Mouse (Mus musculus): Measurements from ENCODE around the gene Phykpl.

The Phykpl gene

DNA sequence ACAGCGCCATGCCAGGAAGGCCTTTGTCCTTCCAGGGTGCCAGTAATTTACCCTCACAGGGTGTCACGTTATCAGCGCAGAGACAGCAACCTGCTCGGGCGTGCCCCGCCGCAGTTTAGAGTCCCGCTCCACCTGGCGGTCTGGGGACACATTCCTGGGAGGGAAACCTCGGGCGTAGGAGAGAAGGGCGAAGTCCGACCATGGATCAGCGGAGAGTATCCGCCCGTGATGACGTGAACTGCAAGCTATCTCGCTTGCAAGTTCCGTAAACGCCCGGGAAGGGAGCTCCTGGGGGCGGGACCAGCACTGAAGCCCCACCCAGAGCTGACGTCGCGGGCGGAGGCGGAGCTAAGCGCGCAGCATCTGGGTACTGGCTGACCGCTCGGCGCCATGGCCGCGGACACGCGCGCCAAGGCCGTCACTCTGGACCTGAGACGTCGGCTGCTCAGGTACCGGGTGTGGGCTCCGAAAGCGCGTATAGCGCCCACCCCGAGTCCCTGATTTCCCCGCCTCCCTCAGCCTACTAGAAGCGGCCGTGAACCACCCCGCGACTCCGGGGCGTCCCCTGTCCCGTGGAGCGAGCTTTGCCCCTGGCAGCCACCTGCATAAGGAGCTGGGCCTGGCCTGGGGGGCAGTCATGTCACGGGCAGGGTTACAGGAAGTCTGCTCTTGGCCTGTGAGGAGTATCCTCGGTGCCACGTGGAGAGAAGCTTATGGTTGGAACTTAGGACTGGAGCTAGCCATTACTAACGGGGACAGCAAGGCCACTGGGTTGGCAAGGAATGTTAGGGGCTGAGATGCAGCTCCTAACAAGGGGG lies at the start of gene Phykpl:
Phykpl (plus strand) TSS at position 327 of the 818 bp plus-strand sequence.
- DNase-seq (ENCODE audit: low spot score) = peak; percentile 70

DNA sequence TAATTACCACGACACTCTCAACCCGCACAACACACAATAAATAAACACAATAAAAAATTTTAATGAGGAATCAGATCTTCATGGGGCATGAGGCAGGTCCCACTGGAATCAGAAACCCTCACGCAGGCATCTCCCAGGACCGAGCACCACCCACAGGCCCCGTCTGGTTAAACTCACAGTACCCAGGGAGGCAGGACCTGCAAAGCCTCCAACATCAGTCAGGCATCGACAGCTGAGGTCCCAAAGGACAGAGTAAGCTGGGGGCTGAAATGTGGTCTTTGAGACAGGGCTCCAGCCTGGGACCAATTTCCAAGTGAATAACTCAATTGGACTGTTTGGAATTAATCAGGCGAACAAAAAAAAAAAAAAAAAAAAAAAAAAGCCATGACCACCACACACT lies 46.2 kb upstream of the Phykpl start:
- DNase-seq (ENCODE audit: low spot score) = no peak

- DNase-seq (ENCODE audit: low spot score) = no peak
Measured at GRCm38 (mm10) chr11:51538919-51539758, 45.4 kb upstream of the Phykpl start.

DNA sequence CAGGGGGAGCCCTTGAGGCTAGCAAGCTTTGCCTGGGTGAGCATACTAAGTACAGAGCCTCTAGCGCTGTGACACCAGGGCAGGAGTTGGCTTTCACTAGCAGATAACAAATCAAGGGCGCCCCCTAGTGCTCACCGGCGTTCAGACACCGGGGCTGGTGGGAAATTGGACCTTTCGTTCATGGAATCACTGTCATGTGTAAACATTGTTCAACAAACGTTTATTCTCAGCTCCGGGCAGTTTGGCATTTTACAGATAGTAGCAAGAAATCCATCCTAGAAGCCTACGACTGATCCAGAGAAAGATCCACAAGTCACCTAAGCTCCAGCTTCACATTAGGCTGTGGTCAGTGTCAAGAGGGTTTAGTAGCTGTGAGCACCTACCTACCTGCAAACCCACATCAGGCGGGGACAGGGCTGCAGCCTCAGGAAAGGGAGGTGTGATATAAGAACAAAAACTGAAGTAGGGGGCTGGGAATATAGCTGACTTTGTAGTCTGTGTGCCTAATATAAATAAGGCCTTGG lies 44.7 kb upstream of the Phykpl start:
- peak; percentile 95 for DNase-seq (ENCODE audit: low spot score)

DNA sequence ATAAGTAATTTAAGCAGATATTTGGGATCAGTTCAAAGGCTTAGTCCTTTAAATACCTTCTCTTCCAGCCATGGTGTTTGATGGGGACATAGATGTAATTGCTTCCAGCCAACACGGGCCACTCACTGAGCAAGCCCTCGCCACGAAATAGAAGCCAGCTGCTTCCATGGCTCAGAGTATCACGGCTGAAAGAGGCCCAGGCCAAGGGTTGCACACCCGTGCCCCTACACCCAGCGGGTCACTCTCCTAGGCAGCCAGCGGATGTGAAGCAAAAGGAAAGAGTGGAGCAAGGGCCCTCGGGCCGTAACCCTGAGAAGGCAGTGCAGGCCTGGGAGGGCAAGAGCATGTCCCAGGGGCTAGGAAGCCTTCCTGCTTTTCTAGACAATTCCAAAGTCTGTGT lies 42.1 kb upstream of the Phykpl start:
- DNase-seq (ENCODE audit: low spot score) = no peak

GRCm38 (mm10) chr11:51543487-51544050 lies 41.0 kb upstream of the Phykpl start:
- no peak for DNase-seq (ENCODE audit: low spot score)

- DNase-seq (ENCODE audit: low spot score) = no peak
Measured at GRCm38 (mm10) chr11:51544413-51544812, 40.1 kb upstream of the Phykpl start.

GRCm38 (mm10) chr11:51545811-51546210 lies 38.7 kb upstream of the Phykpl start:
- DNase-seq (ENCODE audit: low spot score) = no peak

- no peak for DNase-seq (ENCODE audit: low spot score)
Measured at GRCm38 (mm10) chr11:51551253-51551652, 33.3 kb upstream of the Phykpl start.

- no peak for DNase-seq (ENCODE audit: low spot score)
Measured at GRCm38 (mm10) chr11:51552091-51552490, 32.5 kb upstream of the Phykpl start.

DNA sequence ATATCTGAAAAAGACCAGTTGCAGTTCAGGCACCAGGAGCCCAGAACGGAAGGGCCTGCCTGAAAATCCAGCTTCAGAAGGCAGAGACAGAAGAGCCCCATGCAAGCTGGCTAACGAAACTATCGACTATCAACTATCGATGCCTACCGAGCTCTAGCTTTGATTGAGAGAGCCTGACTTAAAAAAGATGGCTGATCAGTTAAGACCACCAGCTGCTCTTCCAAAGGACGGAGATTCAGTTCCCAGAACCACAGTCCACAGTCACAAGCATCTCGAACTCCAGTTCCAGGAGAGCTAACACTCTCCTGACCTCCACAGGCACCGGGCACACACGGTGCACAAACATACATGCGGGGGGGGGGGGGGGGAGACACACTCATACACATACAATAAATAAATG lies 30.0 kb upstream of the Phykpl start:
- DNase-seq (ENCODE audit: low spot score) = no peak

GRCm38 (mm10) chr11:51555066-51555465 lies 29.5 kb upstream of the Phykpl start:
- no peak for DNase-seq (ENCODE audit: low spot score)

DNA sequence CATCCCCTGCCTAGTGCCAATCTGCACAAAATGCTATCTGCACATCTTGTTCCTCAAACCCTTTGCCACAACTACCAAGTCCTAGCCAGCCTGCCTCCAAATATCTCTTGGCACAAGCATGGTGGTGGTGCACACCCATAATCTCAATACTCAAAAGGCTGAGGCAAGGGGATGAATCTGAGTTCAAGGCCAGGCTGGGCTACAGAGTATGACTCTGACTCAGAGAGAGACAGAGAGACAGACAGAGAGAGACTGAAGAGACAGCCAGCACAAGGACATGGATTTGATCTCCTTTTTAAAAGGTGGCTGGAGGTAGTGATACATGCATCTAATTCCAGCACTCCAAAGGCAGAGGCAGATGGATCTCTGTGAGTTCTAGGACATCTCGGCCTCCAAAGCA lies 21.3 kb upstream of the Phykpl start:
- no peak for DNase-seq (ENCODE audit: low spot score)

- DNase-seq (ENCODE audit: low spot score) = no peak
Measured at GRCm38 (mm10) chr11:51565062-51565461, 19.5 kb upstream of the Phykpl start.

DNA sequence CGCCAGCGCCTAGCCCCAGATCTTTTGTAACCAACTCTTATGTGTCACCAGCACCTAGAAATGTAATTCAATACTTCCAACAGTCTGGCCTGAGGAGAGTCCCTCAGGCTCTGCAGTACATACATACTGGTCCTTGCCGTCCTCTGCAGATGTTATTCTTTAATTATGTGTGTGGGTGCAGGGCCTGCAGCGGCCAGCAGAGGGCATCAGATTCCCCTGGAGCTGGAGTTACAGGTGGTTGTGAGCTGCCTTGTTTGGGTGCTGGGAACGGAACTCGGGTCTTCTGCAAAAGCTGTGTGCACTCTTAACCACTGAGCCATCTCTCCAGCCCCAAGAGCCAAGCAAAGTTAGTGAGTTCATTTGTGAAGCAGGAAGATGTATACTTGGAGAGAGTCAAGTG lies 18.6 kb upstream of the Phykpl start:
- DNase-seq (ENCODE audit: low spot score) = no peak

DNA sequence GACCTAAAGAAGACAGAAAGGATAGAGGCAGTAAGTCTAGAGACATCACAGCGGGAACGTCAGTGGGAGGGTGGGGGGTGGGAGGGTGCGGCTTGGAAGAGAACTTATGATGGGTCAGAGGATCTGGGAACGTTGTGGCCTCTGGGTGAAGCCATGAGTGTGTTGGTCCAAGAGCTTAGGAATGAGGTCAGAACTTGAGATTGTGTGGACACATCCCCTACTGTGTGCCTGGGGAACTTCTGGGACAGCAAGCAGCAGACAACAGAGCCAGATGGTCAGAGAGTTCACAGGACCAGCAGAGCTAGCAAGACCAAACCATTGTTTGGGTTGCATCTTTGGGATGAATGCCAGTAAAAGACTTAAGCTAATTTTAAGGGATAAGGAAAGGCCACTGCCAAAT lies 15.8 kb upstream of the Phykpl start:
- DNase-seq (ENCODE audit: low spot score) = no peak

GRCm38 (mm10) chr11:51576454-51576853 lies 8.1 kb upstream of the Phykpl start:
- DNase-seq (ENCODE audit: low spot score) = no peak

- DNase-seq (ENCODE audit: low spot score) = no peak
Measured at GRCm38 (mm10) chr11:51577587-51577986, 7.0 kb upstream of the Phykpl start.

DNA sequence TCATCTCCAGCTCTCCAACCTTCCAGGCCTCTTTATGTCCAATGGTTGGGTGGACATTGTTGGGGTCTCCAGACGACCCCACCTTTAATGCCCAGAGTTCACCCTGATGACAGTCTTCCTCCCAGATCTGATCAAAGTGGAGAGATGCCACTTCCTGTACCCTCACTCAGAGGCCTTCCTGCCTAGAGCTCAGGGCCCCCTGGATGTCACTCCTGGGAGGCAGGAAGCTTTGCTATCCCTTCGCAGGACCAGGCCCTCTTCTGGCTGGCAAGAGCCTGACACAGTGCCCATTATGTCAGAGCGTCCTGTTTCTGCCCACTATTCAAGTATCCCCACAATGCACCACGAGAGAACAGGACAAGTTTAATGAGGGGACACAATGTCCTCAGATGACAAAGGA lies 5.5 kb upstream of the Phykpl start:
- DNase-seq (ENCODE audit: low spot score) = no peak

GRCm38 (mm10) chr11:51582713-51583112 lies 1.8 kb upstream of the Phykpl start:
- no peak for DNase-seq (ENCODE audit: low spot score)

DNA sequence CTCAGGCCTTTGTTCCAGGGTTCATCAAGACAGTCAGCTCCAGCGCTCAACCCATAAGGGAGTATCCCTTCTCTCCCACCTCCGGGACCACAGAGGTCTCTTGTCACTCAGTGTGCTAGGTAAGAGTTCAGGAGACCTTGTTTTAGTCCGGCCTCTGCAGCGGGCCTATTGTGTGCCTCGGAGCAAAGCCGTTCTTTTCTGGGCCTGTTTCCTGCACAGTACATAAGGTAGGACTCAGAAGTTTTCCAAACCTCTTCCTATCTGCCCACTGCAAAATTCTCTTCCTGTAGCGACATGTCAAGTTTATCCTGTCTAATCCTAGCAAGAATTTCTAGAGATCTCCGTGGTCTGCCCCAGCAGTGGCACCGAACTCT lies 513 bp upstream of the Phykpl start:
- DNase-seq (ENCODE audit: low spot score) = no peak

DNA sequence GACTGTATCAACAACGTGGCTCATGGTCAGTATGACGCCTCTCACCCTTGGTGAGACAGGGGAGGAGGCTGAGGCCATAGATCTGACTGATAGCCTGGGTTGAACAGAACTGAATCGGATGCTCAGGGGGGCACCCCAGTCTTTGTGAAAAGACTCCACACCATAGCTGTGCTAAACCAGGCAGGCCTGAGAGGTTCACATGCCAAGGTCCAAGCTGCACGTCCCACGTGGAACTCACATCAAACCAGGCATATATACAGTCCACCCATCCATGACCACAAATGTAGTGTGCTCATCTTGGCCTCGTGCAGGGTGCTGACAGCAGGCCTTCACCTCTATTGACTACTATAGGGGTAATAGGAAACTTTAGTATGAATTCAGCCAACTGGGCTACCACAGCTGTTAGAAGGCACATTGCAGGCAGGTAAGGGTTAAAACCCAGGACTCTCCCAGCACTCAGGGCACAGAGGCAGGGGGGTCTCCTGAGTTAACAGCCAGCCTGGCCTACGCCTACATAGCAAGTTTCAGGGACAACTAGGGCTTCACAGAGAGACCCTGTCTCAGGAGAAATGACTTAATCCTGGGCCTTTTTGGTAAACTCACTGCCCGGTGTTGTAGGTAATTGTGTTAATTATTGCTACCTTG lies 1.2 kb downstream of the Phykpl start:
- DNase-seq (ENCODE audit: low spot score) = no peak

All from layer of hippocampus, adult 9-10 months (tissue).